Comparison of ENCODE assay signal across 20 mouse cellular contexts in genomic region chr11:68436376-68436775, GRCm38 (mm10). TPM values are rescaled to one million over a fixed set of nuclear protein-coding genes. Genes with fewer than 3 reads are reported as not detected.
DNase-seq lines count a peak whose midpoint lies in the region; ATAC-seq lines count a peak whose summit lies in the region.
"Had no signal": no experiment of that assay in that cellular context is flagged by ENCODE, and none has a peak within 500 bp of the region (broad histone marks: within the 10 kb centered on the region; RNA-seq: fewer than 3 reads in every experiment).

No protein-coding gene starts in this region.

- ATAC-seq in CD4-positive, CD25-positive, alpha-beta regulatory T cell, adult 4 months, result no peak
- peak; percentile 25 for ATAC-seq in activated CD4-positive, CD25-positive, alpha-beta regulatory T cell, adult 4 months
- ATAC-seq: forebrain, embryonic 13.5 days; forebrain, postnatal 0 days; inflammation-experienced regulatory T-cells, adult 6 months; intestine, embryonic 16.5 days; Patski had no signal

- DNase-seq in CD4-positive, CD25-positive, alpha-beta regulatory T cell, adult 2 months (ENCODE audit: low read depth, low spot score), result peak; percentile 51
- peak; percentile 78 for DNase-seq in CD4-positive helper T cell, adult 2 months (ENCODE audit: low read depth, low spot score)
- DNase-seq in natural killer cell, adult 2 months (ENCODE audit: low spot score in 2 of 2), result peak; percentile 73 to 85
- DNase-seq in lung, postnatal 14 days, result no peak
- DNase-seq in layer of hippocampus, adult 11-12 months (ENCODE audit: low spot score), result no peak
- DNase-seq: adrenal gland, adult 8-10 months; adrenal gland, postnatal 25 days; cerebellum, adult 11-12 months; cerebellum, adult 8-10 months; cerebellum, postnatal 10 days; forebrain, postnatal 0 days; gastrocnemius, adult 2 months; gastrocnemius, postnatal 25 days had no signal

RNA-seq across cellular contexts. Expression of gene Pik3r5, which starts 4.5 kb away (rescaled TPM):
- 10 to 100 TPM; 17.9 to 26.3 TPM for polyA plus RNA-seq in CD4-positive, CD25-positive, alpha-beta regulatory T cell, adult 4 months (2017; shearing (Covaris generic))
- 10 to 100 TPM; 17.1 to 20.0 TPM for polyA plus RNA-seq in activated CD4-positive, CD25-positive, alpha-beta regulatory T cell, adult 4 months (2017; shearing (Covaris generic))

RNA-seq across cellular contexts. Expression of gene Ntn1, which starts 35.8 kb away (rescaled TPM):
- polyA plus RNA-seq in CD4-positive, CD25-positive, alpha-beta regulatory T cell, adult 4 months (2017; shearing (Covaris generic)), result under 1 TPM; 0.63 to 0.90 TPM
- under 1 TPM; 0.17 to 0.41 TPM for polyA plus RNA-seq in activated CD4-positive, CD25-positive, alpha-beta regulatory T cell, adult 4 months (2017; shearing (Covaris generic))
- polyA plus RNA-seq: G1E had no signal

Comparison
In these comparisons a context has a peak if more than half of its experiments do, and no peak if none do; other contexts are left out.
1. DNase-seq: peak in CD4-positive, CD25-positive, alpha-beta regulatory T cell, adult 2 months (single experiment), CD4-positive helper T cell, adult 2 months (single experiment) and natural killer cell, adult 2 months (2 of 2); none in lung, postnatal 14 days (single experiment) and layer of hippocampus, adult 11-12 months (single experiment).